Mouse (Mus musculus) urinary bladder, postnatal 10 days (tissue): Measurements from ENCODE around the gene Stac3.

ENCODE experiments used
- DNase-seq: peaks from one replicate; pipeline ENCODE4 v3.0.0; 2022; ENCODE audit warnings: low spot score

The Stac3 gene

GRCm38 (mm10) chr10:127509051-127509836, 7.8 kb downstream of the Stac3 start:
- peak; percentile 60 for DNase-seq

GRCm38 (mm10) chr10:127509837-127510701, 8.6 kb downstream of the Stac3 start:
- no peak for DNase-seq

DNA sequence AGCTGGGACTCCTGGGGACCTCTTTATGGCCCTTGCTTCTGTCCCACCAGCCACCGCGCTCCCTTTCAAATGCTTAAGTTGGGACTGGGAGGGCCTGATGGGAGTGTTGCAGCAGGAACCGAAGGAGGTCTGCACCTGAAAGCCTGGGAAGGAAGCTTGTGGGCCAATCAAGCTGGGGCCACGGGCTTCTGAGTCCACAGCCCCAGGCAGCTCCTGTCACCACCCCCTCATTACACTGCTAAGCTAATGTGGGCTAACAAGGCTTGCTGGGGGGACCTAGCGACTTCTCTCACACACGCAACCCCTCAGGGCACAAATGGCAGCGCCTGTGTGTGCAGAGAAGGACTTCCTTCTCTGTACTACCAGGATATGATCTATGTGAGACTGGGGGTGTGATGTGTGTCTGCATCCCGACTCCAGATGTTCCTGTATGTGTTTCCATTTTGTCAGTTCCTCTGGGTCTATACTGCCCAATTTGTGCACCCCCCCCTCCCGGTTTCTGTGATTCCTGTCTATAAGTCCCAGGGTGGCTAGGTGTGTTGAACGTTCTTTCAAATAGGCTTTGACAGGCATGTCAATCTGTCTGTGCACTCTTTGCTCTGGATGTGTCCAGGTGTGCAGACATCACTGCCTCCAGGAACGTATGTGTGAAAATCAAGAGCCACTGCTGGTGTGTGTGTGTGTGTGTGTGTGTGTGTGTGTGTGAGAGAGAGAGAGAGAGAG, 9.6 kb downstream of the Stac3 start:
- DNase-seq = no peak

DNA sequence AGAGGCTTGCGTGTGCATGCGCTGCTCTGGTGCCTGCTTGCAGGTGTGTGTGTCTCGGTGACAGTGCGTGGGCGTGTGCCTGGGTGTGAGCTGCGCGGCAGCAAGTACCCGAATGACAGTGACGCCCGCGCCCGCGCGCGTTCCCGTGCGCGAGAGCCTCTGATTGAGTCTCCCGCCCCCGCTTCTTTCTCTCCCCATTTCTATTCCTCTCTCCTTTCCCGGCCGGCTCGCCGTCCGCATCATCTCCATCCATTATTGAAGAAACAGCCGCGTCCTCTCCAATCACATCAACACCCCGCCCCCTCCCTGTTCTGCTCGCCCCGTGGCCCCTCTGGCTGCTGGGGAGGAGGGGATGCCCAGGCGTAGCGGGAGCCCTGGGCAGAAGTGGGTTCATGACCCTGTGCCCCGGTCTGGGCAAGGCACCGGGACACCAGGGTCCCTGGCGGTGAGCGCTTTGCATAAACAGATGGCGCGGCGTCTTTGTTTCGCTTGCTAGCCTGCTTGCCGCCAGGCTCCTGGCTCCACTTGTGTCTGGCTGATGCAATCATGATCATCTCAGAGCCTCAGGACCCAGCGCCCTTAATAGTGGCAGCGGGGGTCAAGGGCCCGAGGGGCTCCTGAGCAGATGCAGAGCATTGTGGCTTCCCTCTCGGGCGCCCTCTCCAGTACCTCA, 10.3 kb downstream of the Stac3 start:
- no peak for DNase-seq

DNA sequence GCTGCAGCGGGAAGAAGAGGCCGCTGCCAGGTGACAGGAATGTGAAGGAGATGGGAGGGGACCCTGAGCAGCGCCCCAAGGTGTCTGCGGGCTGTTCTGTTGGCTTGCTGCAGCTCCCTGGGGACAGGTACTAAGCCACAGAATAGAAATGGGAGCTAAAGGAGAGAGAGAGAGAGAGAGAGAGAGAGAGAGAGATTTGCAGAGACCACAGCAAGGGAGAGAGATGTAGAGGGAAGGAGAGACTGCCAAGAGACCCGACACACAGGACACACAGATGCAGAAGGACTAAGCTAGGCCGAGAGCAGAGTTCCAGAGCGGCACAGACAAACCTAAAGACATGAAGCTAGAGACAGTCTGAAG, 10.8 kb downstream of the Stac3 start:
- no peak for DNase-seq

DNA sequence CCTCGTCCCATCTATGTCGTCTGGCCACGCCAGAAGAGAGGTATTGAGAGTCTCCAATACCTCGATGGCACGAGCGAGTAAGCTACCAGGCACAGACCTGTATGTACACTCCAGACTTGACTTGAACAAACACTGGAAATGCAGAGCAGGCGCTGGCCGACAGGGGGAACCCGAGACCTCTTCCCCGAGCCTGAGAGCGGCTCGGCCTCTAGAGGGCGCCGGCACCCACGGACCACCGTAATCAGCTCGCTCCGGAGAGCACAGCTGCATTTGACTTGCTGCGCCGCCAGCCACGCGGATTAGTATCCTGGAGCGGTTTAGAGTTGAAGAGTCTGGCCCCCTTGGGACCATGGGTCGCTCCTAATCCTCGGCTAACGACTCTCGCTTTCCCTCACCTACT, 11.3 kb downstream of the Stac3 start:
- peak; percentile 76 for DNase-seq

DNA sequence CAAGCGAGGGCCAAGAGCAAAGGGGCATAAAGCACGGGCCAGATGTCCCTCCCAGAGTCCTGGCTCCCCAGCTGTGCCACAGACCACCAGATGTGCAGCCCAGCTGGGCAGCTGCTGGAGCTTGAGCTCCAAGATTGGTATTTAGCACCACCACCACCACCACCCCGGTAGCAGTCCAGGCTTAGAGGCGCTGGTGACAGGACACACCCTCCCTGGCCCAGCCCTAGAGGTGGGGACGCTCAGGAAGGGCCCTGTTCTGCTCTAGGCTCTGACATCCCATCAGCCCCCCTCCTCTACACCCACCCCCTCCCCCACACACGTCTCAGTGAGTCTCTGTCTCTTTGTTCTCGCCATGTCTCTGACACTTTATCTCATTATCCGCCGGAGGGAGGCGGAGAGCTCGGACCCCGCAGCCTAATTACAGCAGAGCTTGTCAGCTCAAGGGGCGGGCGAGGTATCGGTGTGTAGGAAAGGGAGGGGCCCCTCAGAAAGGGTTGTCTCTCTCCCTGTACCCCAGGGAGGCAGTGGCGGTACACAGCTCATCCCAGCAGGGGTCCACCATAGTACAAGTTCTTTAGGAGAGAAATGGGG, 12.1 kb downstream of the Stac3 start:
- no peak for DNase-seq

GRCm38 (mm10) chr10:127514111-127514698, 12.7 kb downstream of the Stac3 start:
- DNase-seq = no peak

DNA sequence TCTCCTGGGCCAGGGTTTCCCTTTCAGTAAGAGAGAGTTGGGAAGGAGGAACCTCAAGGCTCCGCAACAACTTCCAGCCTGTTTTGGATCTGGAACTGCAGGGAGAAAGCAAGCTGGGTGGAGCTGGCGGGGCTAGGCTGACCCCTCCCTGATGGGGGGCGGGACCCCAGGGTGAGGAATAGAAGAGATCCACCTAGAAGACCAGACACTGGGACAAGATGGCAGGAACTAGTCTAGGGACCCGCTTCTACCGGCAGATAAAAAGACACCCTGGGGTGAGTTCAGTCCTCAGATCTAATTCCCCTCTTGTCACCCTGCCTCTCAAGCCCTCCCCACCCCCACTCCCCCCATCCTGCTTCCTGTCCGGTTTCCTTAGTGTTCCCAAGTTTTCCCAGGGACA, 13.3 kb downstream of the Stac3 start, which contains the start of gene Ndufa4l2:
Gene Ndufa4l2 (plus strand): TSS at position 204 of the 400 bp plus-strand sequence.
- DNase-seq = no peak

DNA sequence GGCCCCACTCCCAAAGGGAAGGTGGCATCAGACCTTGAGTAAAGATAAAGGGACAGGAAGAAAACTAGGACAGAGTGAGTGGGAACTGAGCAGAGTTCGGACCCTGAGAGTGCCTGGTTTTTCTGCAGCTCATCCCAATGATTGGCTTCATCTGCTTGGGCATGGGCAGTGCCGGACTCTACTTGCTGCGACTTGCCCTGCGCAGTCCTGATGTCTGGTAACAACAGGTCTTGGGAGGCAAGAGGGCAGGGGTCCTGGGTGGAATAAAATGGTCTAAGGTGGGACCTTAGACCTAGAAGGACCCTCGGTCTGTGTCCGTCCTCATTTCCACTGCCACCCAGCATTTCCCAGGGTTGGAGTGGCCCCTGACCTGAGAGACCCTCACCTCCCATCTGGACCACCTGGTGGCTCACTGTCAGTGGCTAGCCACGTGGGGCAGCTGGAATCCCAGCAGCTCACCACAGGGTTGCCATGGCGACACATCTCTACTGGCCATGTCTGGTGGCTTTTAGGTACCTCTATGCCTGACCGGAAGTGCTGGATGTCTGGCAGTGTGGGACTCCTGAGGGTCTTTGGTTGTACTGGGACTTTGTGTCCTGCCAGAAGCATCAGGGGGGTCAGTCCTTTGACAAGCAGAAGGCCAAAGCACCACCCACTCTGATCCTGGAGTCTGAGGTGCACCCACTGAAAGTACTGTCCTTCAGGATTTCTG, 13.9 kb downstream of the Stac3 start:
- no peak for DNase-seq

GRCm38 (mm10) chr10:127515983-127516459, 14.5 kb downstream of the Stac3 start:
- no peak for DNase-seq

GRCm38 (mm10) chr10:127516576-127517260, 15.2 kb downstream of the Stac3 start:
- DNase-seq = no peak

GRCm38 (mm10) chr10:127517941-127518340, 16.5 kb downstream of the Stac3 start:
- DNase-seq = no peak

DNA sequence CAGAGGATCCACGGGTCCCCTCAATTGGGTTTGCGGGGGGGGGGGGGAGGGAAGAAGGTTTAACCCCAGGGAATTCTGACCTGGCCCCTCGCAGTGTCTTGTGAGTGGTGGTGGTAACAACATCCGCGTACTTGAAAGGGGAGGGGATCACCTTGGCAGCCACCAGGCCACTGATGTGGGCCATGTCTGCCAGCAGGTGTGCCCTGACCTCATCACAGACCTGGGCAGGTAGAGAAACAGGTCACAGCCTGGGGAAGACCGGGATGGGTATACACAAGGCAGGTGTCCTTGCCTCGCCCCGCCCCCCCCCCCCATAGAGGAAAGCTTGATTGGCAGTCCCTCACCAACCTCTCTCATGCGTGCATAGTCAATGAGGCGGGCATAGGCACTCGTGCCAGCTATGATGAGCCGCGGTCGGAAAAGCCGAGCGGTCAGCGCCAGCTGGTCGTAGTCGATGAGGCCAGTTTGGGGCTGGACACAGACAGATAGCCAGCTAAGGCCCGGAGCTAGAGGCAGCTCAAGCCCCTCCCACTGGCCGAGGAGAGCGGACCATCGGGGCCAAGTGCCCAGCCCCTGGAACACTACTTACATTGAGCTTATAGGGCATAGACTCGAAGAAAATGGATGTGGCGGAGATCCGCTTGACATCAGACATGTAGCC, 17.7 kb downstream of the Stac3 start:
- DNase-seq = no peak

- DNase-seq = no peak
Measured at GRCm38 (mm10) chr10:127519903-127520713, 18.6 kb downstream of the Stac3 start.

- DNase-seq = no peak
Measured at GRCm38 (mm10) chr10:127520714-127521357, 19.4 kb downstream of the Stac3 start.

DNA sequence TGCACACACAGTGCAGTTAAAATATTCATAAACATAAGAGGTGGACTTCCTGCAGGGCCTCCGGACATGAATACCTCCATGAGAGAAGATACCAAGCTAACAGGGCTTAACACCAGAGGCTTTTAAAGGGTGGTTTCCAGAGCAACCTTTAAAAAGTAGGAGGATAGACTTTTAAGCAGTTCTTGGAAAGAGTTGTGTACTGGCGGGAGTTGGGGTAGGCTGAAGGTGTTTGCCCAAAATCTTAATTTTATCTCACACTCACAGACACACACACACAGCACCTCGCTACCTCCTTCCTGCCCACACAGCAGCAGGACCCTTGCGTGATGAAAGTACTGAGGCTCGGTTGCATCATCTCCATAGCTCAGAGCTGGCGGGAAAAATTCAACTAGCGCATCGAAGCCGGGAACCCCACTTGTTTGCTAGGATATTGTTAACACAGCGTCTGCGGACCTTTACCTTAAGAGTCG, 20.2 kb downstream of the Stac3 start:
- DNase-seq = no peak
